In the genomic region with DNA sequence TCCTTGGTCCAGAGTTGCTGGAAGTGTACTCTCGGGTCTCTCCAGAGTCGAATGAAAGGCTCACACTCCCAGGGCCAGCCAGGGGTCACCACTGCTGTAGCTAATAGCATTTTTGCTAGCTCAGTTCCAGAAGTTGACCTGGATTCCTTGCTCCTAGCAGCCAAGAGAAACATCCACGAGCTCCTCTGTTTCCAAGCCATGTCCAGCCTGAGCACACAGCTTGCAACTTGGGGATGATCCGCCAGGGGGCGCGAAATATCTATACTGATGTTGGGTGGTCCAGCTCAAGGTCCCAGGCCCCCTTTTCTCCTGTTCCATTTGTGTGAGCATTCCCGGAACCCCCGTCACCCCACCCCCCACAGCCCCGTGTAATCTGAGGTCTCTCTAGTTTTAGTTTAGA, we compare ENCODE assay signal across 8 mouse cellular contexts. TPM values are rescaled to one million over a fixed set of nuclear protein-coding genes. Genes with fewer than 3 reads are reported as not detected.
DNase-seq lines count a peak whose midpoint lies in the region; ATAC-seq and TF ChIP-seq lines count a peak whose summit lies in the region.

No protein-coding gene starts in this region.

- H3K4me1 ChIP-seq in hindbrain, embryonic 11.5 days (replicated peaks; ENCODE audit: control insufficient read depth, insufficient read depth, low read length) = peaks cover under 1% of the 10 kb centered on the region; the same call in 1 of the 2 replicates
- H3K4me1 ChIP-seq in hindbrain, embryonic 13.5 days (replicated peaks) = peaks cover 19% of the 10 kb centered on the region
- H3K4me1 ChIP-seq in limb, embryonic 13.5 days = peaks cover 15% of the 10 kb centered on the region
- peaks cover 12% of the 10 kb centered on the region for H3K4me1 ChIP-seq in olfactory bulb, adult 2 months (ENCODE audit: control insufficient read depth, insufficient read depth, low read length)

- H3K79me3 ChIP-seq in C2C12 (ENCODE audit: low read depth) = peaks cover 6% of the 10 kb centered on the region

- DNase-seq in hindbrain, embryonic 11.5 days (ENCODE audit: low spot score) = peak; percentile 85
- peak; percentile 54 for DNase-seq in adipocyte (ENCODE audit: low spot score)
- peak; percentile 84 for DNase-seq in gastrocnemius, postnatal 10 days

- H3K4me2 ChIP-seq in hindbrain, embryonic 11.5 days (replicated peaks; ENCODE audit: low read depth, low read length) = no peak overlapping the region
- no peak overlapping the region for H3K4me2 ChIP-seq in hindbrain, embryonic 13.5 days
- no peak overlapping the region for H3K4me2 ChIP-seq in limb, embryonic 13.5 days (replicated peaks)

- WGBS in hindbrain, embryonic 11.5 days = 44% methylated on average over 9 of the region's 9 CpGs
- WGBS in hindbrain, embryonic 13.5 days = 36% methylated on average over 9 of the region's 9 CpGs
- 31% methylated on average over 9 of the region's 9 CpGs for WGBS in limb, embryonic 13.5 days
- 24% methylated on average over 9 of the region's 9 CpGs for WGBS in olfactory bulb, adult 2 months

- peaks cover 11% of the 10 kb centered on the region for H3K79me2 ChIP-seq in C2C12 (ENCODE audit: control insufficient read depth, insufficient read depth)

- H3K9me3 ChIP-seq in hindbrain, embryonic 11.5 days (ENCODE audit: control insufficient read depth, low read length) = no peaks in the 10 kb centered on the region
- no peaks in the 10 kb centered on the region for H3K9me3 ChIP-seq in hindbrain, embryonic 13.5 days
- H3K9me3 ChIP-seq in limb, embryonic 13.5 days = no peaks in the 10 kb centered on the region

- no peaks in the 10 kb centered on the region for H3K27me3 ChIP-seq in hindbrain, embryonic 11.5 days (ENCODE audit: control insufficient read depth, insufficient read depth, low read length)
- no peaks in the 10 kb centered on the region for H3K27me3 ChIP-seq in hindbrain, embryonic 13.5 days
- peaks cover 18% of the 10 kb centered on the region for H3K27me3 ChIP-seq in C2C12 (ENCODE audit: control insufficient read depth, insufficient read depth, insufficient read length)
- H3K27me3 ChIP-seq in limb, embryonic 13.5 days = no peaks in the 10 kb centered on the region

- no peaks in the 10 kb centered on the region for H3K36me3 ChIP-seq in hindbrain, embryonic 11.5 days (ENCODE audit: control insufficient read depth, insufficient read depth, low read length)
- H3K36me3 ChIP-seq in hindbrain, embryonic 13.5 days = no peaks in the 10 kb centered on the region
- no peaks in the 10 kb centered on the region for H3K36me3 ChIP-seq in C2C12 (ENCODE audit: control insufficient read depth, insufficient read depth)
- H3K36me3 ChIP-seq in limb, embryonic 13.5 days = no peaks in the 10 kb centered on the region

- no peak for TF ChIP-seq POLR2A in olfactory bulb, adult 2 months (IDR thresholded peaks at IDR 0.05; ENCODE audit: insufficient read depth, low read depth, low read length)

- peak; percentile 30 for TF ChIP-seq CTCF in C2C12 (IDR thresholded peaks at IDR 0.05; ENCODE audit: control insufficient read depth, insufficient read depth, insufficient read length)
- 0 out of 2 replicates have a peak, but pooled peaks have one; percentile 32 for TF ChIP-seq CTCF in olfactory bulb, adult 2 months (IDR thresholded peaks at IDR 0.05; ENCODE audit: insufficient read depth, low read depth, low read length)

- no peak for ATAC-seq in hindbrain, embryonic 11.5 days (ENCODE audit: low FRiP score)
- no peak for ATAC-seq in hindbrain, embryonic 13.5 days (ENCODE audit: low FRiP score)
- no peak for ATAC-seq in limb, embryonic 13.5 days (ENCODE audit: low FRiP score, low read depth)
- ATAC-seq in megakaryocyte-erythroid progenitor cell, adult 5-6 weeks (replicated peaks; ENCODE audit: low FRiP score, low TSS enrichment, poor library complexity, severe bottlenecking) = no peak

- H3K4me3 ChIP-seq in hindbrain, embryonic 11.5 days (ENCODE audit: low read depth, low read length) = no peak overlapping the region
- no peak overlapping the region for H3K4me3 ChIP-seq in hindbrain, embryonic 13.5 days
- no peak overlapping the region for H3K4me3 ChIP-seq in C2C12 (ENCODE audit: insufficient read depth, poor library complexity, severe bottlenecking)
- H3K4me3 ChIP-seq in limb, embryonic 13.5 days = no peak overlapping the region
- H3K4me3 ChIP-seq in olfactory bulb, adult 2 months (ENCODE audit: insufficient read depth, low read depth, low read length) = no peak overlapping the region

- H3ac ChIP-seq in C2C12 (ENCODE audit: control insufficient read depth, insufficient read length, low read depth) = no peak overlapping the region

- H3K9ac ChIP-seq in hindbrain, embryonic 11.5 days (ENCODE audit: low read depth, low read length) = no peak overlapping the region
- no peak overlapping the region for H3K9ac ChIP-seq in hindbrain, embryonic 13.5 days
- no peak overlapping the region for H3K9ac ChIP-seq in limb, embryonic 13.5 days

- no peak overlapping the region for H3K27ac ChIP-seq in hindbrain, embryonic 11.5 days (ENCODE audit: low read depth, low read length)
- H3K27ac ChIP-seq in hindbrain, embryonic 13.5 days = no peak overlapping the region
- peak overlapping the region; percentile 15; the same call in 1 of the 2 replicates for H3K27ac ChIP-seq in limb, embryonic 13.5 days
- no peak overlapping the region for H3K27ac ChIP-seq in olfactory bulb, adult 2 months (ENCODE audit: insufficient read depth, low read depth, low read length)

TF ChIP-seq in C2C12, 6 proteins besides CTCF, POLR2A, EP300 and RAD21 (continues in another document):
- TF ChIP-seq MAX (IDR thresholded peaks at IDR 0.05) (no peak), MYOD1 (IDR thresholded peaks at IDR 0.05; ENCODE audit: control insufficient read depth, insufficient read length, low read depth) (no peak), FOSL1 (IDR thresholded peaks at IDR 0.05; ENCODE audit: insufficient read depth, low read length, poor library complexity, severe bottlenecking) (no peak), USF1 (IDR thresholded peaks at IDR 0.05; ENCODE audit: low read depth) (no peak)

RNA-seq across cellular contexts. Expression of gene Zfp628, which starts 3.5 kb away (rescaled TPM):
- polyA plus RNA-seq in hindbrain, embryonic 11.5 days (2014; fragmentation: Nextera tagmentation; extraction: Ambion mirVana) = 4.0 and 4.2 TPM in 2 replicates
- polyA plus RNA-seq in hindbrain, embryonic 13.5 days (2015; fragmentation: Nextera tagmentation; extraction: Ambion mirVana) = 3.6 and 4.9 TPM in 2 replicates
- polyA plus RNA-seq in C2C12 (2012; fragmentation: generic; extraction: Trizol) = 9.0 TPM
- 10 to 100 TPM in 1 of 2 experiments, 1 to 10 TPM in 1; 9.9 to 10.5 TPM for total RNA-seq in gastrocnemius, postnatal 10 days (2021)
- 4.2 and 4.3 TPM in 2 replicates for polyA plus RNA-seq in limb, embryonic 13.5 days (2015; fragmentation: Nextera tagmentation; extraction: Ambion mirVana)
- polyA plus RNA-seq in olfactory bulb, adult 2 months (2012; ENCODE audit: insufficient read depth, insufficient read length, low replicate concordance, missing spikeins) = not detected in 2 replicates
- 8.2 and 11.6 TPM in 2 replicates for total RNA-seq in megakaryocyte-erythroid progenitor cell, adult 5-6 weeks (2014; fragmentation: Nextera tagmentation)
- 1.1 and 1.2 TPM in 2 replicates for total RNA-seq in megakaryocyte-erythroid progenitor cell, adult 5-6 weeks (2017)

RNA-seq across cellular contexts. Expression of gene Gm36210, which starts 5.2 kb away (rescaled TPM):
- 0.11 TPM in 1 of 2 replicates, not detected in the other for polyA plus RNA-seq in hindbrain, embryonic 11.5 days (2014; fragmentation: Nextera tagmentation; extraction: Ambion mirVana)
- 0.26 and 0.45 TPM in 2 replicates for polyA plus RNA-seq in hindbrain, embryonic 13.5 days (2015; fragmentation: Nextera tagmentation; extraction: Ambion mirVana)
- polyA plus RNA-seq in C2C12 (2012; fragmentation: generic; extraction: Trizol) = not detected
- under 1 TPM in 1 of 2 experiments, not detected in 1; 0.19 TPM for total RNA-seq in gastrocnemius, postnatal 10 days (2021)
- not detected in 2 replicates for polyA plus RNA-seq in limb, embryonic 13.5 days (2015; fragmentation: Nextera tagmentation; extraction: Ambion mirVana)
- polyA plus RNA-seq in olfactory bulb, adult 2 months (2012; ENCODE audit: insufficient read depth, insufficient read length, low replicate concordance, missing spikeins) = not detected in 2 replicates
- total RNA-seq in megakaryocyte-erythroid progenitor cell, adult 5-6 weeks (2014; fragmentation: Nextera tagmentation) = not detected in 2 replicates
- not detected in 2 replicates for total RNA-seq in megakaryocyte-erythroid progenitor cell, adult 5-6 weeks (2017)

RNA-seq across cellular contexts. Expression of gene Nat14, which starts 10.3 kb away (rescaled TPM):
- polyA plus RNA-seq in hindbrain, embryonic 11.5 days (2014; fragmentation: Nextera tagmentation; extraction: Ambion mirVana) = 7.1 and 7.3 TPM in 2 replicates
- polyA plus RNA-seq in hindbrain, embryonic 13.5 days (2015; fragmentation: Nextera tagmentation; extraction: Ambion mirVana) = 25.4 and 27.7 TPM in 2 replicates
- 2.7 TPM for polyA plus RNA-seq in C2C12 (2012; fragmentation: generic; extraction: Trizol)
- total RNA-seq in gastrocnemius, postnatal 10 days (2021) = 1 to 10 TPM; 1.9 to 4.4 TPM
- polyA plus RNA-seq in limb, embryonic 13.5 days (2015; fragmentation: Nextera tagmentation; extraction: Ambion mirVana) = 3.1 and 3.3 TPM in 2 replicates
- polyA plus RNA-seq in olfactory bulb, adult 2 months (2012; ENCODE audit: insufficient read depth, insufficient read length, low replicate concordance, missing spikeins) = not detected in 2 replicates
- total RNA-seq in megakaryocyte-erythroid progenitor cell, adult 5-6 weeks (2014; fragmentation: Nextera tagmentation) = 6.6 TPM in 1 of 2 replicates, not detected in the other
- 0.23 and 1.9 TPM in 2 replicates for total RNA-seq in megakaryocyte-erythroid progenitor cell, adult 5-6 weeks (2017)

RNA-seq across cellular contexts. Expression of gene Ssc5d, which starts 14.0 kb away (rescaled TPM):
- polyA plus RNA-seq in hindbrain, embryonic 11.5 days (2014; fragmentation: Nextera tagmentation; extraction: Ambion mirVana) = 1.1 and 1.4 TPM in 2 replicates
- polyA plus RNA-seq in hindbrain, embryonic 13.5 days (2015; fragmentation: Nextera tagmentation; extraction: Ambion mirVana) = 0.73 and 1.3 TPM in 2 replicates
- 3.7 TPM for polyA plus RNA-seq in C2C12 (2012; fragmentation: generic; extraction: Trizol)
- 10 to 100 TPM; 43.3 to 55.0 TPM for total RNA-seq in gastrocnemius, postnatal 10 days (2021)
- polyA plus RNA-seq in limb, embryonic 13.5 days (2015; fragmentation: Nextera tagmentation; extraction: Ambion mirVana) = 6.4 and 8.1 TPM in 2 replicates
- not detected in 2 replicates for polyA plus RNA-seq in olfactory bulb, adult 2 months (2012; ENCODE audit: insufficient read depth, insufficient read length, low replicate concordance, missing spikeins)
- total RNA-seq in megakaryocyte-erythroid progenitor cell, adult 5-6 weeks (2014; fragmentation: Nextera tagmentation) = not detected in 2 replicates
- total RNA-seq in megakaryocyte-erythroid progenitor cell, adult 5-6 weeks (2017) = not detected in 2 replicates

RNA-seq across cellular contexts. Expression of gene Isoc2a, which starts 34.6 kb away (rescaled TPM):
- 1.1 TPM in 2 replicates for polyA plus RNA-seq in hindbrain, embryonic 11.5 days (2014; fragmentation: Nextera tagmentation; extraction: Ambion mirVana)
- polyA plus RNA-seq in hindbrain, embryonic 13.5 days (2015; fragmentation: Nextera tagmentation; extraction: Ambion mirVana) = 0.75 and 0.78 TPM in 2 replicates
- 3.7 TPM for polyA plus RNA-seq in C2C12 (2012; fragmentation: generic; extraction: Trizol)
- 10 to 100 TPM; 13.3 to 14.3 TPM for total RNA-seq in gastrocnemius, postnatal 10 days (2021)
- 1.2 and 1.3 TPM in 2 replicates for polyA plus RNA-seq in limb, embryonic 13.5 days (2015; fragmentation: Nextera tagmentation; extraction: Ambion mirVana)
- not detected in 2 replicates for polyA plus RNA-seq in olfactory bulb, adult 2 months (2012; ENCODE audit: insufficient read depth, insufficient read length, low replicate concordance, missing spikeins)
- total RNA-seq in megakaryocyte-erythroid progenitor cell, adult 5-6 weeks (2014; fragmentation: Nextera tagmentation) = 7.9 and 9.6 TPM in 2 replicates
- total RNA-seq in megakaryocyte-erythroid progenitor cell, adult 5-6 weeks (2017) = 7.4 and 13.2 TPM in 2 replicates
